Mouse (Mus musculus): ENCODE data around the gene Hoxb7.

GRCm38 (mm10) chr11:96278324-96278723 is 8.1 kb upstream of the Hoxb7 start:
- no peak for TF ChIP-seq POLR2A (IDR thresholded peaks at IDR 0.05; ENCODE audit: low read depth, low read length)
- no peak for TF ChIP-seq CTCF (IDR thresholded peaks at IDR 0.05; ENCODE audit: borderline replicate concordance, insufficient read depth, low read length)
